Mouse (Mus musculus) midbrain, embryonic 14.5 days (tissue): ENCODE measurements around the gene Smco1. TPM values are rescaled to one million over a fixed set of nuclear protein-coding genes. Genes with fewer than 3 reads are reported as not detected.

Experiments used
- ATAC-seq: fragments of 200-750 bp; cut with Nextera tagmentation; 2 replicates; pipeline ENCODE4 v1.8.0; 2017; ENCODE audit warnings: moderate number of reproducible peaks, moderate library complexity; ENCODE audit not compliant: low FRiP score, low TSS enrichment
- DNase-seq: peaks from one replicate; pipeline ENCODE4 v3.0.0-alpha.2; 2015
- H3K27ac ChIP-seq: fragments of 300-500 bp; sonication (generic); replicated peaks from 2 replicates; pipeline ENCODE4 v1.5.1; 2014; ENCODE audit warnings: mild to moderate bottlenecking, low read depth, low read length, moderate library complexity
- H3K27me3 ChIP-seq: fragments of 300-500 bp; sonication (generic); 2 replicates; pipeline ENCODE4 v1.6.1; 2014; ENCODE audit warnings: low read length, control low read depth, mixed read lengths; ENCODE audit not compliant: control insufficient read depth, insufficient read depth
- H3K36me3 ChIP-seq: fragments of 300-500 bp; sonication (generic); 2 replicates; pipeline ENCODE4 v1.6.1; 2014; ENCODE audit warnings: low read length, control low read depth; ENCODE audit not compliant: control insufficient read depth, insufficient read depth
- H3K4me1 ChIP-seq: fragments of 300-500 bp; sonication (generic); 2 replicates; pipeline ENCODE4 v1.6.1; 2014; ENCODE audit warnings: mild to moderate bottlenecking, antibody characterized with exemption, low read length, control low read depth; ENCODE audit not compliant: control insufficient read depth, insufficient read depth
- H3K4me2 ChIP-seq: fragments of 300-500 bp; sonication (generic); 2 replicates; pipeline ENCODE4 v1.6.1; 2014; ENCODE audit warnings: mild to moderate bottlenecking, low read length, moderate library complexity
- H3K4me3 ChIP-seq: fragments of 300-500 bp; sonication (generic); replicated peaks from 2 replicates; pipeline ENCODE4 v1.5.1; 2014; ENCODE audit warnings: low read depth, low read length
- H3K9ac ChIP-seq: fragments of 300-500 bp; sonication (generic); replicated peaks from 2 replicates; pipeline ENCODE4 v1.6.1; 2014; ENCODE audit warnings: mild to moderate bottlenecking, low read length, moderate library complexity
- H3K9me3 ChIP-seq: fragments of 300-500 bp; sonication (generic); 2 replicates; pipeline ENCODE4 v1.6.1; 2016; ENCODE audit warnings: low read length, control low read depth, mixed read lengths; ENCODE audit not compliant: control insufficient read depth
- WGBS: fragments of 180-500 bp; shearing (Covaris S2); extraction: QIAGEN DNeasy Blood & Tissue Kit; methylation state at CpG from one replicate; pipeline ENCODE4 v1.1.7; 2014; 5-methylcytosine and 5-hydroxymethylcytosine counted together
- microRNA counts: library from miRNA; unstranded; fragments of <30 nt; microRNA quantifications from one replicate; lab custom pipeline; 2016
- microRNA-seq: library from miRNA; unstranded; fragments of <30 nt; microRNA quantifications from one replicate; pipeline ENCODE4, GENCODE M21; 2016
- polyA plus RNA-seq: library from polyadenylated mRNA; unstranded; fragments of >200 nt; fragmentation: Nextera tagmentation; extraction: Ambion mirVana; gene quantifications from 2 replicates; pipeline ENCODE4 v1.2.1, GENCODE M21; 2014

Gene Smco1
- polyA plus RNA-seq, 1 experiment from 2014 or later: not detected

DNA sequence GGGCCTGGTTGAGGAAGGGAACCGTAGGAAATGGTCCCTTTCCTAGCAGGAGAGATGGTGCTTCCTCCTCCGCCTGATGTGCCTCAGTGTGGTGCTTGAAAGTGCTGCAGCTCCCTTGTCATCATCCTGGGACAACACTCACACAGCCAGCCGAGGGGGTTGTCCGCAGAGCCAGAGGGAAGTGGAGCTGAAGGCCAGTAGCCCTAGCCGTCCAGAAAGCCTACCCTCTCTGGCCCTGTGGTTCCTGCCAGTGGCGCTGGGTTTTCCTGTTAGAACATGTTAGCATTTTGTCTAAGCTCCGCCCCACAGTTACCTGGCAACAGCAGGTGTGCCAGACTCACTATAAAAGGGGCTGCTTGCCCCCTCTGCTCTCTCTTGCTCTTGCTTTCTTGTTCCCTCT, 52.7 kb downstream of the Smco1 start:
- Histone ChIP-seq H3K4me1 (no peaks in the 10 kb centered on the region), H3K4me3 (no peak overlapping the region), H3K36me3 (no peaks in the 10 kb centered on the region), H3K9me3 (no peaks in the 10 kb centered on the region), H3K27me3 (no peaks in the 10 kb centered on the region), H3K27ac (no peak overlapping the region), H3K9ac (no peak overlapping the region), H3K4me2 (no peak overlapping the region)
- DNase-seq (no peak), ATAC-seq (no peak)
- WGBS: 36% methylated on average over 7 of the region's 7 CpGs

MicroRNA genes within 50 kb of the gene (microRNA counts, 519-probe panel; counts per million panel counts)
- not detected for microRNA mmu-miR-1946a (lab: Ali Mortazavi, UCI)

Small RNA genes lying within 50 kb of the gene (microRNA-seq; reads per million reads assigned to microRNA genes)
- gene Mir1946a: not detected

Other genes with a start within 250 kb of the Smco1 start
- gene Pak2, start 192.1 kb upstream of the Smco1 start, polyA plus RNA-seq: 38.7 and 47.2 TPM in 2 replicates
- 119 and 125 TPM in 2 replicates for gene Pigx, start 171.7 kb upstream of the Smco1 start, polyA plus RNA-seq
- 47.5 and 50.9 TPM in 2 replicates for gene Cep19, start 171.7 kb upstream of the Smco1 start, polyA plus RNA-seq
- 3.4 and 8.7 TPM in 2 replicates for gene Nrros, start 105.9 kb upstream of the Smco1 start, polyA plus RNA-seq
- gene Bex6, start 91.6 kb upstream of the Smco1 start, polyA plus RNA-seq: not detected in 2 replicates
- gene Fbxo45, start 24.3 kb upstream of the Smco1 start, polyA plus RNA-seq: 15.0 and 15.6 TPM in 2 replicates
- 12.8 and 15.6 TPM in 2 replicates for gene Wdr53, start 24.2 kb upstream of the Smco1 start, polyA plus RNA-seq
- 22.0 and 25.7 TPM in 2 replicates for gene Rnf168, start 6.0 kb downstream of the Smco1 start, polyA plus RNA-seq
- 29.1 and 30.0 TPM in 2 replicates for gene Ubxn7, start 60.8 kb downstream of the Smco1 start, polyA plus RNA-seq
- not detected in 2 replicates for gene Tm4sf19, start 129.0 kb downstream of the Smco1 start, polyA plus RNA-seq
- 34.1 and 40.1 TPM in 2 replicates for gene Tctex1d2, start 148.2 kb downstream of the Smco1 start, polyA plus RNA-seq
- gene Pcyt1a, start 159.5 kb downstream of the Smco1 start, polyA plus RNA-seq: 34.9 and 57.0 TPM in 2 replicates
- gene Slc51a, start 216.4 kb downstream of the Smco1 start, polyA plus RNA-seq: 0.16 TPM in 1 of 2 replicates, not detected in the other
- gene Zdhhc19, start 224.8 kb downstream of the Smco1 start, polyA plus RNA-seq: not detected in 2 replicates